Comparison of ENCODE assay signal across 8 mouse cellular contexts in genomic region chr7:4739544-4740275, GRCm38 (mm10). TPM values are rescaled to one million over a fixed set of nuclear protein-coding genes. Genes with fewer than 3 reads are reported as not detected.
A peak's percentile ranks its signal among the peaks of the same experiment; 100 is the strongest.
DNase-seq lines count a peak whose midpoint lies in the region; ATAC-seq lines count a peak whose summit lies in the region.

Gene Kmt5c (plus strand): TSS chr7:4740115.

- 0% methylated on average over 30 of the region's 44 CpGs for WGBS in hindbrain, embryonic 16.5 days
- under 1% methylated on average over 37 of the region's 44 CpGs for WGBS in macrophage (ENCODE audit: missing documents)

- H3K36me3 ChIP-seq in hindbrain, embryonic 16.5 days (ENCODE audit: control insufficient read depth, insufficient read depth, low read length) = no peaks in the 10 kb centered on the region
- H3K36me3 ChIP-seq in macrophage (ENCODE audit: inconsistent target) = peaks cover 7% of the 10 kb centered on the region; the same call in 1 of the 2 replicates

- H3K4me2 ChIP-seq in hindbrain, embryonic 16.5 days (ENCODE audit: low read length) = peak within 1 kb of the TSS; percentile 85

- peak within 1 kb of the TSS; percentile 95 for H3K27ac ChIP-seq in hindbrain, embryonic 16.5 days (ENCODE audit: low read depth, low read length)
- H3K27ac ChIP-seq in macrophage = peak within 1 kb of the TSS; percentile 90

- no peaks in the 10 kb centered on the region for H3K79me2 ChIP-seq in macrophage (ENCODE audit: inconsistent target)

- DNase-seq in WW6 (ENCODE audit: low read depth, low spot score) = peak; percentile 96
- DNase-seq in cerebellum, postnatal 4 days (ENCODE audit: low spot score in 2 of 2) = peak; percentile 91 to 97
- DNase-seq in gastrocnemius, adult 18-20 months (ENCODE audit: low spot score) = peak; percentile 100
- DNase-seq in left cerebral cortex, adult 18-20 months (ENCODE audit: low spot score in 2 of 2) = peak; percentile 97 to 99
- DNase-seq in right cerebral cortex, adult 18-20 months = peak; percentile 100
- DNase-seq in urinary bladder, postnatal 10 days (ENCODE audit: low spot score) = peak; percentile 94

- H3K27me3 ChIP-seq in hindbrain, embryonic 16.5 days (replicated peaks; ENCODE audit: control insufficient read depth, insufficient read depth, low read length) = no peaks in the 10 kb centered on the region

- peak within 1 kb of the TSS; percentile 91 for H3K9ac ChIP-seq in hindbrain, embryonic 16.5 days (ENCODE audit: low read depth, low read length)

- H3K4me1 ChIP-seq in hindbrain, embryonic 16.5 days (ENCODE audit: control insufficient read depth, insufficient read depth, low read depth, low read length) = peaks cover 25% of the 10 kb centered on the region

- peak within 1 kb of the TSS; percentile 75 for H3K4me3 ChIP-seq in hindbrain, embryonic 16.5 days (ENCODE audit: low read length)
- H3K4me3 ChIP-seq in macrophage (ENCODE audit: inconsistent target) = peak within 1 kb of the TSS; percentile 95

- ATAC-seq in hindbrain, embryonic 16.5 days = peak; percentile 98

- no peaks in the 10 kb centered on the region for H3K9me3 ChIP-seq in hindbrain, embryonic 16.5 days (ENCODE audit: control insufficient read depth, low read length)

RNA-seq across cellular contexts. Expression of gene Kmt5c, which starts in this region (rescaled TPM):
- 1 to 10 TPM; 5.5 to 5.6 TPM for total RNA-seq in gastrocnemius, adult 18-20 months (2021)
- 47.4 and 57.4 TPM in 2 replicates for polyA plus RNA-seq in hindbrain, embryonic 16.5 days (2015; fragmentation: Nextera tagmentation; extraction: Ambion mirVana)
- 10 to 100 TPM; 19.0 to 25.2 TPM for total RNA-seq in left cerebral cortex, adult 18-20 months (2021)
- 100 to 1,000 TPM in 13 of 26 experiments, 10 to 100 TPM in 13; 21.0 to 341 (median 99.0) TPM for total RNA-seq in macrophage (2018; cell fraction: chromatin; rRNA removed)
- 10 to 100 TPM in 17 of 26 experiments, 1 to 10 TPM in 9; 4.0 to 32.9 (median 13.8) TPM for total RNA-seq in macrophage (2018; cell fraction: cytosol; rRNA removed)
- 100 to 1,000 TPM in 9 of 26 experiments, 10 to 100 TPM in 17; 12.0 to 234 (median 64.6) TPM for total RNA-seq in macrophage (2018; cell fraction: nucleus; rRNA removed)
- 13.0 to 41.3 TPM (median 19.4 TPM) in 3 replicates for polyA plus RNA-seq in macrophage (2018)

Comparison
In these comparisons a context has a peak if more than half of its experiments do, and no peak if none do; other contexts are left out.
1. Peak in every context shown above with its lines: DNase-seq, ATAC-seq, H3K4me3 ChIP-seq and H3K27ac ChIP-seq.